In the genomic region with DNA sequence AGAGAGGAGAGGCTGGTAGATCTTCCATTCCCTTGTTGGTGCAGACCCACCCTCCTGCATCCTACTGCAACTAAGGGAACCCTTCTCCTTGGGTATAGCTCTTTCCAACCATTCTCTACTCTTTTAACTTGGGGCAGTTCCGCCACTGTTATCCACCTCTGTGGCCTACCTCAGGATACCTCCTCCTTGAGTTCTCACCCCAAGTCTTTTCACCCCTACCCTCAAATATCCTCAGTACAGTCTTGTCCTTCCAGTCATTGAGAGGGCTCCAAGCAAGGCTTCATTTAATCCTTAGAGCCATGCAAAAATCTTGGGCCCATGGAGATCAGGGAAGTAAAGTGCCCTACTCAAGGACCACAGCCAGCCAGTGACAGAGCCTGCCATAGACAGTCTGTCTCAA, we compare ENCODE assay signal across 36 mouse cellular contexts. TPM values are rescaled to one million over a fixed set of nuclear protein-coding genes. Genes with fewer than 3 reads are reported as not detected.
"Had no signal": no experiment of that assay in that cellular context is flagged by ENCODE, and none has a peak within 500 bp of the region (broad histone marks: within the 10 kb centered on the region; RNA-seq: fewer than 3 reads in every experiment).

Gene Serpina16 (minus strand): TSS at position 101 of the 400 bp plus-strand sequence.

- DNase-seq: heart, postnatal 14 days; heart, postnatal 36 days; heart, postnatal 4 days; kidney, adult 11 months; kidney, adult 18-20 months; kidney, adult 2 months; kidney, adult 8-10 months; kidney, adult 9 months; kidney, postnatal 10 days; kidney, postnatal 14 days; kidney, postnatal 25 days; kidney, postnatal 36 days; kidney, postnatal 4 days; layer of hippocampus, adult 9-11 months; layer of hippocampus, postnatal 36 days had no signal

RNA-seq across cellular contexts. Expression of gene Serpina16, which starts in this region (rescaled TPM):
- polyA plus RNA-seq: heart, embryonic 11.5 days; heart, embryonic 12.5 days; heart, embryonic 13.5 days; heart, embryonic 14.5 days; heart, embryonic 15.5 days; heart, embryonic 16.5 days; heart, postnatal 0 days; hindbrain, embryonic 10.5 days; hindbrain, embryonic 11.5 days; hindbrain, embryonic 12.5 days; hindbrain, embryonic 13.5 days; hindbrain, embryonic 14.5 days; hindbrain, embryonic 15.5 days; hindbrain, embryonic 16.5 days; hindbrain, postnatal 0 days; inflammation-experienced regulatory T-cells, adult 6 months; intestine, postnatal 0 days; kidney, adult 2 months; kidney, embryonic 14.5 days; kidney, embryonic 15.5 days; kidney, embryonic 16.5 days; kidney, postnatal 0 days had no signal
